Mouse (Mus musculus) C2C12 (cell line): ENCODE data around the gene Myh8. TPM values are rescaled to one million over a fixed set of nuclear protein-coding genes. Genes with fewer than 3 reads are reported as not detected.

Experiments used
- H3K27me3 ChIP-seq: one replicate; pipeline ENCODE4 v1.6.1; 2011; ENCODE audit not compliant: control insufficient read depth, insufficient read depth, insufficient read length
- H3K36me3 ChIP-seq: one replicate; pipeline ENCODE4 v1.6.1; 2011; ENCODE audit not compliant: control insufficient read depth, insufficient read depth
- H3K4me3 ChIP-seq: one replicate; pipeline ENCODE4 v1.5.1; 2011; ENCODE audit warnings: mild to moderate bottlenecking, control low read depth; ENCODE audit not compliant: poor library complexity, insufficient read depth, severe bottlenecking
- H3K79me2 ChIP-seq: one replicate; pipeline ENCODE4 v1.6.1; 2011; ENCODE audit not compliant: control insufficient read depth, insufficient read depth
- H3K79me3 ChIP-seq: one replicate; pipeline ENCODE4 v1.6.1; 2011; ENCODE audit warnings: low read depth, control low read depth
- H3ac ChIP-seq: one replicate; pipeline ENCODE3; 2011; ENCODE audit warnings: low read depth; ENCODE audit not compliant: control insufficient read depth, insufficient read length
- CEBPB ChIP-seq: IDR thresholded peaks from one replicate; pipeline ENCODE4 v1.6.1; 2011; ENCODE audit warnings: low read depth, mild to moderate bottlenecking, control low read depth, moderate library complexity
- CTCF ChIP-seq: IDR thresholded peaks from one replicate; pipeline ENCODE4 v1.5.1; 2011; ENCODE audit not compliant: control insufficient read depth, insufficient read depth, insufficient read length
- FOSL1 ChIP-seq: IDR thresholded peaks from one replicate; pipeline ENCODE4 v1.8.0; 2011; ENCODE audit warnings: mild to moderate bottlenecking, low read length; ENCODE audit not compliant: poor library complexity, insufficient read depth, severe bottlenecking
- MAX ChIP-seq: IDR thresholded peaks from one replicate; pipeline ENCODE4 v1.6.1; 2011; ENCODE audit warnings: mild to moderate bottlenecking, control low read depth
- MYOD1 ChIP-seq: IDR thresholded peaks from one replicate; pipeline ENCODE4 v1.6.1; 2011; ENCODE audit warnings: low read depth; ENCODE audit not compliant: control insufficient read depth, insufficient read length
- MYOG ChIP-seq: IDR thresholded peaks from one replicate; pipeline ENCODE4 v1.6.1; 2011; ENCODE audit not compliant: control insufficient read depth, insufficient read length; ENCODE audit errors: extremely low read depth
- USF1 ChIP-seq: IDR thresholded peaks from one replicate; pipeline ENCODE4 v1.6.1; 2011; ENCODE audit warnings: low read depth, mild to moderate bottlenecking, control low read depth, moderate library complexity
- polyA plus RNA-seq: library from polyadenylated mRNA; unstranded; fragments of >200 nt; fragmentation: generic; extraction: Trizol; gene quantifications from one replicate; pipeline ENCODE4 v1.2.1, GENCODE M21; 2012; ENCODE audit warnings: missing spikeins

Myh8 gene
- polyA plus RNA-seq, 1 experiment: not detected

GRCm38 (mm10) chr11:67237481-67238079, 39.3 kb upstream of the Myh8 start, which contains the start of gene Myh4:
Myh4 (plus strand) TSS chr11:67238029.
- TF ChIP-seq CEBPB: no peak
- no peak for TF ChIP-seq FOSL1
- TF ChIP-seq MYOD1: no peak
- no peak for TF ChIP-seq MYOG
- TF ChIP-seq CTCF: no peak
- no peak for TF ChIP-seq MAX
- no peak for TF ChIP-seq USF1
- no peaks in the 10 kb centered on the region for H3K79me3 ChIP-seq
- H3K27me3 ChIP-seq: no peaks in the 10 kb centered on the region
- H3K4me3 ChIP-seq: no peak within 1 kb of the TSS
- H3K36me3 ChIP-seq: no peaks in the 10 kb centered on the region
- no peaks in the 10 kb centered on the region for H3K79me2 ChIP-seq
- H3ac ChIP-seq: no peak within 1 kb of the TSS

DNA sequence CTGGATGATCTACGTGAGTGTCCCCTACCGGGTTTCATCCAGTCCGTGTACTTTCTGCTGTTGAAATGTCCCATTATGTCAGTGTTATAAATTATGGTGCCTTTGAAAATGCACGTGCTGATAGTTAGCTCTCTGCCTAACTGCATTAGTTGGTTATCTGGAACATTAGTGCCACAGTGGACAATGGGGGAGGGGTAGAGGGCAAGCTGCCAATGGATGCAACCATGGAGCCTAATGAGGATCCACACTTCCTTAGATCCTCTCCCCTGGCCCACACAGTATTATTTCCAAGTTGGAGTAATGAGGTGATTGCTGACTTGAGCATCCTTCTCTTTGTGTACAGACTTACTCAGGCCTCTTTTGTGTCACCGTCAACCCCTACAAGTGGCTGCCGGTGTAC, 35.9 kb upstream of the Myh8 start:
- Histone ChIP-seq H3ac (no peak overlapping the region), H3K27me3 (no peaks in the 10 kb centered on the region), H3K79me2 (no peaks in the 10 kb centered on the region), H3K79me3 (no peaks in the 10 kb centered on the region), H3K4me3 (no peak overlapping the region), H3K36me3 (no peaks in the 10 kb centered on the region)
- TF ChIP-seq FOSL1: no peak
- no peak for TF ChIP-seq MAX
- TF ChIP-seq USF1: no peak

- Histone ChIP-seq H3ac (no peak overlapping the region), H3K79me2 (no peaks in the 10 kb centered on the region), H3K79me3 (no peaks in the 10 kb centered on the region), H3K27me3 (no peaks in the 10 kb centered on the region), H3K4me3 (no peak overlapping the region), H3K36me3 (no peaks in the 10 kb centered on the region)
- TF ChIP-seq USF1 (no peak), MYOG (no peak), CEBPB (no peak), MYOD1 (no peak), FOSL1 (no peak), MAX (no peak)
These were observed 23.2 kb upstream of the Myh8 start for GRCm38 (mm10) chr11:67253691-67254090.

- Histone ChIP-seq H3K79me3 (no peaks in the 10 kb centered on the region), H3K79me2 (no peaks in the 10 kb centered on the region), H3ac (no peak overlapping the region), H3K27me3 (no peaks in the 10 kb centered on the region), H3K4me3 (no peak overlapping the region), H3K36me3 (no peaks in the 10 kb centered on the region)
- TF ChIP-seq MYOD1 (no peak), CTCF (no peak), MYOG (no peak), MAX (no peak), FOSL1 (no peak), CEBPB (no peak), USF1 (no peak)
These were observed 19.9 kb upstream of the Myh8 start for GRCm38 (mm10) chr11:67257048-67257447.

DNA sequence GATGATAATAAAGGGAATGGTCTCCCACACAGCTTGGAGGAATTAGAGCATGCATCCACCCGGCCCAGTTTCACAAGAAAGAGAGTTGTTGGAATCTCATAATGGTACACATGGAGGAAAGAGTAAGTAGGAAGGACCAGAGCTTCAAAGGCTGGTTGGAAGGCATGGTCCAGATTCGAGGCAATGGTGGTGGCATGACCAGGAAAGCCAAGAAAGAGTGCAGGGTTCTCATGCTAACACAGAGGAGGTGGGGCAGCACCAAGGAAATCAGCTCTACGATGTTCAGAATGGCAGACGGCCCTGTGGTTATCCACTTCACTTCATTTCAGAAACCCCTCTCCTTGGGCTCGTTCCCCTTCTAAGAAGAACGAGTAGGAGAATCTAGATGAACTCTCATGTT, 16.0 kb upstream of the Myh8 start:
- Histone ChIP-seq H3K4me3 (no peak overlapping the region), H3K79me3 (no peaks in the 10 kb centered on the region), H3K27me3 (no peaks in the 10 kb centered on the region), H3K79me2 (no peaks in the 10 kb centered on the region), H3ac (no peak overlapping the region), H3K36me3 (no peaks in the 10 kb centered on the region)
- TF ChIP-seq CTCF (no peak), MYOD1 (no peak), FOSL1 (no peak), USF1 (no peak), CEBPB (no peak), MAX (no peak), MYOG (no peak)

DNA sequence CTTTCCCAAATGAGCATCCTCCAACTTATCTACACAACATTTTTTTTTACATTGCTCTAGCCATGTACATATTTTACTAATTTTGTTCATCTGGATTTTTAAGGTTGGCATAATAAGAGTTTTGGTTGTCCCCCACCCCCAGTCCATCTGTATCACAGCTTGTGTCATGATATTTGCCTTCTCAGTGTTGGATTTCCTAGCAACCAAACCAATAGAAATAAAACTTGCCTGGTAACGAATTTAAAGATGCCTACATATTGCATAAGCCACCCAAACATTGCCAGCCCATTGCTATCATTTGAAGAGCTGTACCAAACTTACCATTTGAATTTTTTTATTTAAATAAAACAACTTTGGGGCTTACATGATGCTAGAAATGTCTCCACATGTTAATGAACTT, 16.5 kb downstream of the Myh8 start:
- no peaks in the 10 kb centered on the region for H3K79me2 ChIP-seq
- no peak overlapping the region for H3ac ChIP-seq
- H3K4me3 ChIP-seq: no peak overlapping the region
- H3K27me3 ChIP-seq: no peaks in the 10 kb centered on the region
- no peaks in the 10 kb centered on the region for H3K79me3 ChIP-seq
- H3K36me3 ChIP-seq: no peaks in the 10 kb centered on the region
- TF ChIP-seq USF1: no peak
- no peak for TF ChIP-seq CTCF
- no peak for TF ChIP-seq MYOG
- TF ChIP-seq MYOD1: no peak
- no peak for TF ChIP-seq FOSL1
- no peak for TF ChIP-seq CEBPB
